Mouse (Mus musculus): ENCODE results near the gene Ppp1r13l. TPM values are rescaled to one million over a fixed set of nuclear protein-coding genes. Genes with fewer than 3 reads are reported as not detected.

Gene Ppp1r13l
- 1 to 10 TPM; 2.9 to 5.6 TPM for total RNA-seq (2023)

GRCm38 (mm10) chr7:19359299-19359891 lies at the start of gene Ppp1r13l, which contains the start of gene Cd3eap:
TSS of gene Ppp1r13l (plus strand) at chr7:19359749.
TSS of gene Cd3eap (minus strand) at chr7:19359483.

GRCm38 (mm10) chr7:19309884-19310641 lies 49.5 kb upstream of the Ppp1r13l start, which contains the start of gene Fosb:
TSS of gene Fosb (minus strand) at chr7:19310051.

GRCm38 (mm10) chr7:19344237-19344847 lies 15.2 kb upstream of the Ppp1r13l start, which contains the start of gene Ercc1:
TSS of gene Ercc1 (plus strand) at chr7:19344778.

GRCm38 (mm10) chr7:19381377-19382165 lies 22.0 kb downstream of the Ppp1r13l start, which contains the start of gene Ercc2:
TSS of gene Ercc2 (plus strand) at chr7:19382010.

GRCm38 (mm10) chr7:19403731-19404296 lies 44.3 kb downstream of the Ppp1r13l start, which contains the start of gene Klc3:
TSS of gene Klc3 (minus strand) at chr7:19404104.

GRCm38 (mm10) chr7:19404476-19404875 lies 44.9 kb downstream of the Ppp1r13l start, which contains the start of gene Ckm:
TSS of gene Ckm (plus strand) at chr7:19404776.

Other genes with a start within 250 kb of the Ppp1r13l start
- not detected for gene Gm4969, start 241.4 kb upstream of the Ppp1r13l start, total RNA-seq (2023)
- gene Fbxo46, start 239.9 kb upstream of the Ppp1r13l start, total RNA-seq (2023): 10 to 100 TPM; 16.2 to 16.6 TPM
- 10 to 100 TPM; 10.4 to 10.8 TPM for gene Qpctl, start 210.5 kb upstream of the Ppp1r13l start, total RNA-seq (2023)
- gene Snrpd2, start 210.0 kb upstream of the Ppp1r13l start, total RNA-seq (2023): 10 to 100 TPM; 44.8 to 49.2 TPM
- not detected for gene Gipr, start 193.6 kb upstream of the Ppp1r13l start, total RNA-seq (2023)
- 10 to 100 TPM; 59.9 to 73.3 TPM for gene Eml2, start 183.3 kb upstream of the Ppp1r13l start, total RNA-seq (2023)
- not detected for gene Gpr4, start 147.2 kb upstream of the Ppp1r13l start, total RNA-seq (2023)
- gene Opa3, start 131.4 kb upstream of the Ppp1r13l start, total RNA-seq (2023): 10 to 100 TPM; 22.5 to 24.0 TPM
- gene Vasp, start 87.9 kb upstream of the Ppp1r13l start, total RNA-seq (2023): 100 to 1,000 TPM; 586 to 605 TPM
- 1 to 10 TPM in 1 of 2 experiments, not detected in 1; 2.1 TPM for gene Ppm1n, start 79.7 kb upstream of the Ppp1r13l start, total RNA-seq (2023)
- gene Rtn2, start 77.1 kb upstream of the Ppp1r13l start, total RNA-seq (2023): not detected
- 1,000 to 10,000 TPM; 1,994 to 3,359 TPM for gene Fosb, start 49.7 kb upstream of the Ppp1r13l start, total RNA-seq (2023)
- gene Ercc1, start 15.0 kb upstream of the Ppp1r13l start, total RNA-seq (2023): 10 to 100 TPM; 16.8 to 19.7 TPM
- 1 to 10 TPM; 5.5 to 5.8 TPM for gene Cd3eap, start 266 bp upstream of the Ppp1r13l start, total RNA-seq (2023)
- 10 to 100 TPM; 13.2 to 23.6 TPM for gene Ercc2, start 22.3 kb downstream of the Ppp1r13l start, total RNA-seq (2023)
- gene Klc3, start 44.4 kb downstream of the Ppp1r13l start, total RNA-seq (2023): not detected
- 1 to 10 TPM; 3.4 to 4.7 TPM for gene Ckm, start 45.0 kb downstream of the Ppp1r13l start, total RNA-seq (2023)
- gene Mark4, start 99.1 kb downstream of the Ppp1r13l start, total RNA-seq (2023): 10 to 100 TPM; 26.4 to 28.6 TPM
- gene Exoc3l2, start 103.6 kb downstream of the Ppp1r13l start, total RNA-seq (2023): under 1 TPM; 0.24 to 0.35 TPM
- 1 to 10 TPM; 7.4 to 7.9 TPM for gene Bloc1s3, start 148.6 kb downstream of the Ppp1r13l start, total RNA-seq (2023)
- gene Trappc6a, start 148.6 kb downstream of the Ppp1r13l start, total RNA-seq (2023): 10 to 100 TPM; 22.1 to 24.5 TPM
- not detected for gene Nkpd1, start 158.1 kb downstream of the Ppp1r13l start, total RNA-seq (2023)
- 10 to 100 TPM; 31.9 to 36.5 TPM for gene Ppp1r37, start 203.3 kb downstream of the Ppp1r13l start, total RNA-seq (2023)
- 1 to 10 TPM; 3.0 to 3.5 TPM for gene Zfp296, start 217.5 kb downstream of the Ppp1r13l start, total RNA-seq (2023)
- 10 to 100 TPM; 53.1 to 56.2 TPM for gene Gemin7, start 217.8 kb downstream of the Ppp1r13l start, total RNA-seq (2023)
- gene Clasrp, start 244.7 kb downstream of the Ppp1r13l start, total RNA-seq (2023): 10 to 100 TPM; 51.8 to 52.1 TPM

All from neutrophil, adult 83 days (primary cell).